Comparison of ENCODE assay signal across 10 mouse cellular contexts in genomic region chr7:80995266-80996146, GRCm38 (mm10). TPM values are rescaled to one million over a fixed set of nuclear protein-coding genes. Genes with fewer than 3 reads are reported as not detected.
A peak's percentile ranks its signal among the peaks of the same experiment; 100 is the strongest.
DNase-seq lines count a peak whose midpoint lies in the region; ATAC-seq lines count a peak whose summit lies in the region.
"Had no signal": no experiment of that assay in that cellular context is flagged by ENCODE, and none has a peak within 500 bp of the region (broad histone marks: within the 10 kb centered on the region; RNA-seq: fewer than 3 reads in every experiment).

No protein-coding gene starts in this region.

- H3K27me3 ChIP-seq in heart, embryonic 14.5 days (ENCODE audit: control insufficient read depth, insufficient read depth, low read length) = no peaks in the 10 kb centered on the region
- no peaks in the 10 kb centered on the region for H3K27me3 ChIP-seq in limb, embryonic 10.5 days (ENCODE audit: low read depth, poor library complexity, severe bottlenecking)
- H3K27me3 ChIP-seq: Patski had no signal

- peak overlapping the region in 1 of 2 experiments; percentile 98; a peak in 2 of 4 replicates for H3K27ac ChIP-seq in heart, embryonic 14.5 days (replicated peaks in 1 of 2; ENCODE audit: control insufficient read depth in 1 of 2, insufficient read depth in 1 of 2, low read depth in 2 of 2, low read length in 2 of 2)
- no peak overlapping the region for H3K27ac ChIP-seq in limb, embryonic 10.5 days

- peak overlapping the region; percentile 99; the same call in 1 of the 2 replicates for H3K9ac ChIP-seq in heart, embryonic 14.5 days (ENCODE audit: low read length)

- H3K4me2 ChIP-seq in heart, embryonic 14.5 days (ENCODE audit: low read length) = peak overlapping the region; percentile 89

- no peak for DNase-seq in heart, adult 8-10 months (ENCODE audit: low spot score)
- peak; percentile 29 for DNase-seq in c-Kit-positive CD71-positive TER-119-positive erythroid progenitor cells, embryonic 14.5 days (ENCODE audit: low spot score)
- DNase-seq in limb, embryonic 10.5 days (ENCODE audit: low spot score) = no peak
- no peak for DNase-seq in cerebellum, postnatal 4 days (ENCODE audit: low spot score in 2 of 2)
- no peak for DNase-seq in gastrocnemius, adult 8-10 months (ENCODE audit: low spot score in 2 of 2)
- DNase-seq in frontal cortex, adult 2 months (ENCODE audit: extremely low spot score in 1 of 2, low spot score in 1 of 2) = no peak
- DNase-seq: lung, adult 2 months had no signal

- 0 out of 2 replicates have a peak, but pooled peaks cover 6% of the 10 kb centered on the region for H3K36me3 ChIP-seq in heart, embryonic 14.5 days (ENCODE audit: control insufficient read depth, insufficient read depth, low read length)
- peaks cover 5% of the 10 kb centered on the region; the same call in 1 of the 2 replicates for H3K36me3 ChIP-seq in limb, embryonic 10.5 days

- ATAC-seq in heart, embryonic 14.5 days (ENCODE audit: insufficient number of reproducible peaks, insufficient read depth, low FRiP score, low read depth) = no peak
- ATAC-seq in monocyte, adult 5-6 weeks (replicated peaks; ENCODE audit: insufficient number of reproducible peaks, low FRiP score, low TSS enrichment, poor library complexity, severe bottlenecking) = peak; percentile 56
- ATAC-seq: Patski had no signal

- H3K4me1 ChIP-seq in heart, embryonic 14.5 days (ENCODE audit: control insufficient read depth in 2 of 2, insufficient read depth in 2 of 2, low read length in 2 of 2) = peaks cover 10 to 29% of the 10 kb centered on the region in 2 experiments
- peaks cover 37% of the 10 kb centered on the region for H3K4me1 ChIP-seq in limb, embryonic 10.5 days

- H3K9me3 ChIP-seq in heart, embryonic 14.5 days (ENCODE audit: control insufficient read depth, low read length) = no peaks in the 10 kb centered on the region
- no peaks in the 10 kb centered on the region for H3K9me3 ChIP-seq in limb, embryonic 10.5 days (replicated peaks)

- peak overlapping the region in 1 of 2 experiments; percentile 96; a peak in 1 of 4 replicates for H3K4me3 ChIP-seq in heart, embryonic 14.5 days (ENCODE audit: control insufficient read depth in 1 of 2, insufficient read depth in 1 of 2, low read depth in 1 of 2, low read length in 2 of 2)
- peak overlapping the region; percentile 86; the same call in 1 of the 2 replicates for H3K4me3 ChIP-seq in limb, embryonic 10.5 days

- 45% methylated on average over 3 of the region's 3 CpGs for WGBS in heart, embryonic 14.5 days
- 47% methylated on average over 3 of the region's 3 CpGs for WGBS in limb, embryonic 10.5 days

RNA-seq across cellular contexts. Expression of gene Zfp592, which starts 2.0 kb away (rescaled TPM):
- 10.2 and 10.4 TPM in 2 replicates for polyA plus RNA-seq in heart, embryonic 14.5 days (2014; fragmentation: Nextera tagmentation; extraction: Ambion mirVana)
- 10 to 100 TPM; 13.5 to 18.1 (median 16.3) TPM for total RNA-seq in heart, adult 8-10 months (2022)
- 15.7 and 16.1 TPM in 2 replicates for polyA plus RNA-seq in limb, embryonic 10.5 days (2016; fragmentation: Nextera tagmentation; extraction: Ambion mirVana)
- total RNA-seq in monocyte, adult 5-6 weeks (2017) = 24.9 to 45.0 TPM (median 31.7 TPM) in 3 replicates
- total RNA-seq in gastrocnemius, adult 8-10 months (2022) = 10 to 100 TPM in 3 of 4 experiments, 1 to 10 TPM in 1; 9.1 to 14.1 (median 12.1) TPM
- polyA plus RNA-seq in frontal cortex, adult 2 months (2012; rRNA removed) = 14.1 and 16.6 TPM in 2 replicates

RNA-seq across cellular contexts. Expression of gene Sec11a, which starts 47.9 kb away (rescaled TPM):
- polyA plus RNA-seq in heart, embryonic 14.5 days (2014; fragmentation: Nextera tagmentation; extraction: Ambion mirVana) = 127 and 138 TPM in 2 replicates
- 10 to 100 TPM; 35.3 to 41.0 (median 39.2) TPM for total RNA-seq in heart, adult 8-10 months (2022)
- polyA plus RNA-seq in limb, embryonic 10.5 days (2016; fragmentation: Nextera tagmentation; extraction: Ambion mirVana) = 191 and 201 TPM in 2 replicates
- total RNA-seq in monocyte, adult 5-6 weeks (2017) = 316 to 442 TPM (median 424 TPM) in 3 replicates
- total RNA-seq in gastrocnemius, adult 8-10 months (2022) = 10 to 100 TPM; 24.9 to 33.7 (median 25.5) TPM
- 59.8 and 60.6 TPM in 2 replicates for polyA plus RNA-seq in frontal cortex, adult 2 months (2012; rRNA removed)
